Mouse (Mus musculus) small intestine, adult 2 months (tissue): ENCODE measurements around the gene Sin3a. TPM values are rescaled to one million over a fixed set of nuclear protein-coding genes. Genes with fewer than 3 reads are reported as not detected.
A peak's percentile ranks its signal among the peaks of the same experiment; 100 is the strongest.

Source experiments
- H3K27ac ChIP-seq: fragments of 200-500 bp; 2 replicates; pipeline ENCODE4 v1.5.1; 2012; ENCODE audit warnings: low read depth, low read length, control low read depth, inconsistent platforms; ENCODE audit not compliant: insufficient read depth
- H3K27me3 ChIP-seq: fragments of 200-500 bp; 2 replicates; pipeline ENCODE4 v1.6.1; 2012; ENCODE audit warnings: mild to moderate bottlenecking, moderate library complexity, low read length, inconsistent platforms; ENCODE audit not compliant: control insufficient read depth, insufficient read depth
- H3K36me3 ChIP-seq: fragments of 200-500 bp; 2 replicates; pipeline ENCODE4 v1.6.1; 2012; ENCODE audit warnings: mild to moderate bottlenecking, low read length, control low read depth, inconsistent platforms; ENCODE audit not compliant: control insufficient read depth, insufficient read depth
- H3K4me1 ChIP-seq: fragments of 200-500 bp; 2 replicates; pipeline ENCODE4 v1.6.1; 2012; ENCODE audit warnings: low read length, inconsistent platforms, mixed read lengths; ENCODE audit not compliant: control insufficient read depth, insufficient read depth, insufficient read length
- H3K4me3 ChIP-seq: fragments of 200-500 bp; 2 replicates; pipeline ENCODE4 v1.5.1; 2012; ENCODE audit warnings: low read depth, mild to moderate bottlenecking, control low read depth, inconsistent platforms, low read length, moderate library complexity
- CTCF ChIP-seq: fragments of 200-500 bp; IDR thresholded peaks from 2 replicates; pipeline ENCODE4 v1.5.1; 2012; ENCODE audit warnings: low read depth, mild to moderate bottlenecking, control low read depth, inconsistent platforms, low read length, moderate library complexity, mixed read lengths; ENCODE audit not compliant: insufficient replicate concordance, insufficient read length; ENCODE audit errors: extremely low read depth
- POLR2A ChIP-seq: fragments of 200-500 bp; IDR thresholded peaks from 2 replicates; pipeline ENCODE4 v1.6.1; 2012; ENCODE audit warnings: low read depth, mild to moderate bottlenecking, control low read depth, inconsistent platforms, low read length, moderate library complexity
- WGBS: fragments of 180-500 bp; shearing (Covaris S2); methylation state at CpG from one replicate; pipeline ENCODE4 v1.1.7; 2018; 5-methylcytosine and 5-hydroxymethylcytosine counted together
- polyA plus RNA-seq: library from polyadenylated mRNA; depleted of rRNA; stranded (reverse); fragments of >200 nt; gene quantifications from 2 replicates; pipeline ENCODE4 v1.2.3, GENCODE M21; 2012

Sin3a gene
- polyA plus RNA-seq, 1 experiment = 44.1 TPM

DNA sequence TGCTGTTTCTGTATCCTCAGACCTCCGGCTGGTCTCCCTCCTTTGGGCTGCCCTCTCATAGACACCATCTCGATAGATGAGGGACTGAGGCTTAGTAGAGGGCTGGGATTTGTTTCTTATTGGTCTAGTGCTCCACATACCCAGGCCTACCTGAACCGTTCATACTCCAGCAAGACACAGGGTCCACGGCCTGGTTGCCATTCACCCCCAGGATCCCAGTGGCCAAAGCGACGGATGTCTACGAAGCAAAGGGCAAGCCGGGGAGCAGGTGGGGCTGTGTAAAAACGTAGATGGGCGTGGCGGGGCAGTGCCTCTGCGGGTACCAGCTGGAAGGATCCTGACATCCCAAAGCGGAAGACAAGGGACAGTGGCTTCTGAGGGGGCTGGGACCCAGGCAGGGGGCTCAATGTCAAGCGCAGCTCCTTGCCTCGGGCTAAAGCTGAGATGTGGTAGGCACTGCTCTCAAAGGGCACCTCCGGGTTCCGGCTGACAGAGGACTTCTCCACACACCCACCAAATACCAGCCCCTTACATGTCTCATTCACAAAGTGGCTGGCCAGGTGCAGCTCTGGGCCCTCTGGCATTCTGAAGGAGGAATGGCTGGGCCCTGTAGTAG is 74.7 kb downstream of the Sin3a start:
- no peak overlapping the region for H3K27ac ChIP-seq

DNA sequence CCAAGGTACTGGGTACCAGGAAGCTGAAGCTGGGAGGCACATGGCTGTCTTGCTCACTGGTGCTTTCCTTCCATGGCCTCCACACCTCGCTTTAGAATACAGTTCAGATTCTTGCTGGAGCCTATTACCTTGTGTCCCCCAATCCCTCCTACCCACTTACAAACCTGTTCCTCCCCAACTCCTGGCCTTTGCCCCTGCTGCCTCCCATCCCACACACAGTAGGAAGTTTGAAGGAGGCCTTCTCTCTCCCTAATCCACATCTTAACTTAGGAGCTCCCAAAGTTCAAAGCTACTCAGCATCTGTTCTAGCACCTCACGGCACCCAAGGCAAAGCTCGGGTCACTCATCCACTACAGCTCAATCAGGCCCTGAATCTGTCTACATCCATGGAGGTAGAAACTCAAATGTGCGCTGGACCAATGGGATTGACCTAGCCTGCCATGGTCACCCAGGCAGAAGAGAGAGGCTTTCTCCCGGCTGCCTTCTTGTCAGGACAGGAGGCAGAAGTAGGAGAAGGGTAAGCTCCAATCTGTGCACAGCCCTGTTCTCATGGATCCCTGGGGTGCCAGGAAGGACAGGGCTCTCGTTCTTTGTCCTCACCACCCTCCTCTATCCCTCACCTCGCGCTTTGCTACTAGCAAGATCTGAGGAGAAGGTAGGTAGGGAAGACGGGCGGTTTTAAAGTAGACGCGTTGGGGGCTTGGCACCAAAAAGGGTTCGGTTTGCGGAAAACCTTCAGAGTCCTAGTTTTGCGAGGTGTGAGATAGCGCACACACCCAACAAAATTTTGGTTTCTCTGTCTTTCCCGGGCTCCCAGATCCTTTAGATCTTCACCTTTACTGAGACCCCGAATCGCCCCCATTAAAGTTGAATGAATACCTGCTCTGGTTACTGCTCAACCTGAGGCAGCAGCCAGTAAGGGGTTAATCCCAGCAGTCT is 75.6 kb downstream of the Sin3a start:
- Histone ChIP-seq H3K27me3 (no peaks in the 10 kb centered on the region), H3K36me3 (peaks cover 2% of the 10 kb centered on the region), H3K4me1 (peaks cover 14% of the 10 kb centered on the region), H3K27ac (peak overlapping the region; percentile 82), H3K4me3 (peak overlapping the region; percentile 66)
- 5% methylated on average over 19 of the region's 19 CpGs for WGBS
- no peak for TF ChIP-seq CTCF
- TF ChIP-seq POLR2A = no peak

More for the DNA sequence above, 74.7 kb downstream of the Sin3a start:
- H3K27me3 ChIP-seq = no peaks in the 10 kb centered on the region
- H3K4me1 ChIP-seq = peaks cover 14% of the 10 kb centered on the region
- TF ChIP-seq POLR2A (no peak), CTCF (no peak)
- H3K4me3 ChIP-seq = no peak overlapping the region
- 51% methylated on average over 17 of the region's 17 CpGs for WGBS
- H3K36me3 ChIP-seq = peaks cover 10% of the 10 kb centered on the region

DNA sequence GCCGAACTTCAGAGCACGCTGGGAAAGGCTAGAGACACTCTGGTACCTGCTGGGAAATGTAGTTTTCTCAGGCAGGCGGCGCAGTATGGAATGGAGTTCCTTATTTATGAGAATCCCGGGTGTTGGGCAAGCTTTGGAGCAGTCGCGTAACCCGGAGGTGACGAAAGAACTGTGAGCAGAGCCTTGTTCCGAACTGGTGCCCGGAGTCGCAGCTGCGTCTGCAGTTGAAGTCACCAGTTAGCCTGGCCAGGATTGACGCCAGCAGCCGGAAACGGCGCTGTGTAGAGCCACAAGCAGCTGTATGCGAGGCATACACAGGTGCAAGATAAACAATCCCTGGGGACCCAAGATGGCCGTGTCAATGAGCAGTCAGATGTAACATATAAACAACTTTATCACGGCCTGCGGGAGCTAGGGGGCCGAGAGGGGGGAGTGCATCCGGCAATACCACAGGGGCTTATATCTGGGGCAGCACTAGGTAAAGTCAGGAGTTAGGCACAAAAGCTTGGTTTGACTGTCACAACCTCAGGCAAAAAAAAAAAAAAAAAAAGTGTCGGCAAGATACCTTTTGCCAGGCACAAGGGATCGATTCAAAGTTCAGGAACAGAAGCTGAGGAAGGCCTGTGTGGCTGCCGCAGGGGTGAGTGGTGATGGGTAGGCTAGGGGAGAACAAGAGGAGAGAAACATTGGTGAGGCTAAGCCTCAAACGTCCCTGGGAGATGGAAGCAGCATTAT is 76.5 kb downstream of the Sin3a start, which contains the start of gene Neil1:
Gene Neil1, minus strand, starts transcription at position 162 of the 735 bp plus-strand sequence.
- Histone ChIP-seq H3K4me1 (peaks cover 14% of the 10 kb centered on the region), H3K36me3 (peaks cover 2% of the 10 kb centered on the region; the same call in 1 of the 2 replicates), H3K4me3 (peak within 1 kb of the TSS; percentile 66), H3K27me3 (no peaks in the 10 kb centered on the region), H3K27ac (peak within 1 kb of the TSS; percentile 82)
- TF ChIP-seq POLR2A = peak; percentile 73
- TF ChIP-seq CTCF = no peak
- under 1% methylated on average over 27 of the region's 27 CpGs for WGBS

DNA sequence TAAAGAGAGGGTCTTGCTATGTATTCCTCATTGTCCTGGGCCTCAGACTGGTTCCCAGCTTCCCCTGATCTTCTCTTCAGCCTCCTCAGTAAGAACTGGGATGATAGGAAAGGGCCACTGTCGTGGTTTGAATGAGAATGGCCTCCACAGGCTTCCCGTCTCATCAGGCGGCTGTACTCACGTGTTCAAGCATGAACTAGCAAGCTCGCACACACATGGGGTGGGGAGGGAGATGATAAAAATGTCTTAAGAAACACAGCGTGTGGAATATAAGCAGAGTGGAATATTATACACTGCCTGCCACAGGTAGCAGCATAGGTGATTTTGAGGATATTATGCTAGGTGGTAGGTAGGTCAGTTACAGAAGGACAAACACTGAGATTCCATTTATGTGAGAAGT is 77.2 kb downstream of the Sin3a start:
- Histone ChIP-seq H3K27me3 (no peaks in the 10 kb centered on the region), H3K36me3 (no peaks in the 10 kb centered on the region), H3K4me3 (no peak overlapping the region), H3K27ac (peak overlapping the region; percentile 82), H3K4me1 (peaks cover 14% of the 10 kb centered on the region)
- 64% methylated on average over 6 of the region's 6 CpGs for WGBS
- TF ChIP-seq CTCF = no peak

DNA sequence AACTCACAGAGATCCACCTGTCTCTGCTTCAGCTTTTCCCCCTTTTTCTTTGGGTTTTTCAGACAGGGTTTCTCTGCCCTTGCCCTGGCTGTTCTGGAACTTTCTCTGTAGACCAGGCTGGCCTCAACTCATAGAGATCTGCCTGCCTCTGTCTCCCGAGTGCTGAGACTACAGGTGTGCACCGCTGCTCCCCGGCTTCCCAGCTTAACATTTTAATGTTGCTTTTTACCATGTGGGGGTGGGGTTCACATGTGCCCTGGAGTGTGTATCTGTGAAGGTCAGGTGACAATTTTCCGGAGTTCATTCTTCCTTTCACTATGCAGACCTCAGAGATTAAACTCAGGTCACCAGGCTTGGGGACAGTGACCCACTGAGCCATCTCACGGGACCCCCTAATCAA is 78.4 kb downstream of the Sin3a start:
- no peak overlapping the region for H3K27ac ChIP-seq
- H3K36me3 ChIP-seq = peaks cover 6% of the 10 kb centered on the region; the same call in 1 of the 2 replicates
- H3K4me3 ChIP-seq = no peak overlapping the region
- no peaks in the 10 kb centered on the region for H3K27me3 ChIP-seq
- TF ChIP-seq CTCF (no peak), POLR2A (no peak)
- 88% methylated on average over 5 of the region's 5 CpGs for WGBS
- peaks cover 14% of the 10 kb centered on the region for H3K4me1 ChIP-seq

DNA sequence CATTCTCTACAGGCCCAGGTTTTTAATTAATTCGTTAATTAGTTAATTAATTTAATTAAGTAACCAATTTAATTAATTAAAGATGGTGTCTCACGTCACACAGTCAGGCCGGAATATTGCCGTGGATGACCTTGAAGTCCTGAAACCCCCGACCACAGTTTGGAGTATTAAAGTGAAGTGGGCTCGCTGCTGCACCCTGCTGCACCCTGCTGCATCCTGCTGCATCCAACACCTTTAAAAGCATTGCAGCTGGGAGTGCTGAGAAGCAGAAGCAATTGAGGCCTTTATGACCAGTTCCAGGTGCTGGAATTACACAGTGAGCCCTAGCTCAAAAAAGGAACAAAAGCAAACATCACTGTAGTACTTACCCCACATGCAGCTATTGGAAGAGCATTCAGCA is 80.5 kb downstream of the Sin3a start:
- Histone ChIP-seq H3K4me1 (peaks cover 8% of the 10 kb centered on the region; the same call in 1 of the 2 replicates), H3K36me3 (peaks cover 13% of the 10 kb centered on the region; the same call in 1 of the 2 replicates), H3K27me3 (no peaks in the 10 kb centered on the region), H3K27ac (no peak overlapping the region), H3K4me3 (no peak overlapping the region)
- 68% methylated on average over 6 of the region's 6 CpGs for whole genome bisulfite sequencing
- TF ChIP-seq CTCF (no peak), POLR2A (no peak)
